Mouse (Mus musculus) cerebellum, adult 2 months (tissue): Measurements from ENCODE around the gene Dnajb3.

Experiments used
- CTCF ChIP-seq: fragments of 200-500 bp; IDR thresholded peaks from 2 replicates; pipeline ENCODE4 v1.5.1; 2011; ENCODE audit warnings: low read depth, mild to moderate bottlenecking, control low read depth, low read length, moderate library complexity, borderline replicate concordance; ENCODE audit not compliant: insufficient read depth
- POLR2A ChIP-seq: fragments of 200-500 bp; IDR thresholded peaks from 2 replicates; pipeline ENCODE4 v1.6.1; 2011; ENCODE audit warnings: low read length, control low read depth, borderline replicate concordance; ENCODE audit not compliant: insufficient read depth

GRCm38 (mm10) chr1:88253540-88253939 is 48.0 kb upstream of the Dnajb3 start:
- TF ChIP-seq CTCF = no peak
- TF ChIP-seq POLR2A = no peak
